Comparison of ENCODE assay signal across 20 mouse cellular contexts in the genomic region with DNA sequence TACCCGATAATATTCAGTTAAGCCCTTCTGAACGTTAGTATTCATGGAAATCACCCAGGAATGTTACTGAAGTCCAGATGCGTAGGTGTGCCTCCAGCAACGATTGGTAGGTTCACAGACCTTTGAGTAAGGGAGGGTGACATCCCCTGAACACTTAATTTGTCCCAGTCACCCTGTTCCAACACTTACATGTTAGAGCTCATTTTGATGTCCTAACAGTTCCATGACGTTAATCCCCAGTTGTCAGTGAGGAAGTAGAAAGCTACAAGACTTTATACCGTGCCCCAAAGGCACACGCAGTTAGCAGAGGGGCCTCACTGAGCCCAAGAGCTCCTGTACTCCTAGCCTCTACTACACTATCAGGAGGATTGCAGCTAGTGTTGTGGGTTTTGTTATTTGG. TPM values are rescaled to one million over a fixed set of nuclear protein-coding genes. Genes with fewer than 3 reads are reported as not detected.
A peak's percentile ranks its signal among the peaks of the same experiment; 100 is the strongest.
DNase-seq lines count a peak whose midpoint lies in the region; ATAC-seq and TF ChIP-seq lines count a peak whose summit lies in the region.
"Had no signal": no experiment of that assay in that cellular context is flagged by ENCODE, and none has a peak within 500 bp of the region (broad histone marks: within the 10 kb centered on the region; RNA-seq: fewer than 3 reads in every experiment).

No protein-coding gene starts in this region.

- TF ChIP-seq EP300 in heart, postnatal 0 days (IDR thresholded peaks at IDR 0.05; ENCODE audit: low read depth) = no peak

- H3K27ac ChIP-seq in embryonic facial prominence, embryonic 13.5 days = peak overlapping the region; percentile 1; the same call in 1 of the 2 replicates
- H3K27ac ChIP-seq in embryonic facial prominence, embryonic 10.5 days (replicated peaks) = no peak overlapping the region
- H3K27ac ChIP-seq in heart, postnatal 0 days (ENCODE audit: low read depth) = peak overlapping the region; percentile 81
- H3K27ac ChIP-seq: forebrain, embryonic 10.5 days; hindbrain, embryonic 13.5 days; hindbrain, postnatal 0 days had no signal

- no peak for TF ChIP-seq CTCF in heart, postnatal 0 days (IDR thresholded peaks at IDR 0.05; ENCODE audit: low read depth)

- H3K4me2 ChIP-seq in embryonic facial prominence, embryonic 13.5 days = no peak overlapping the region
- H3K4me2 ChIP-seq in heart, postnatal 0 days (ENCODE audit: low read depth, low read length) = no peak overlapping the region
- H3K4me2 ChIP-seq: hindbrain, embryonic 13.5 days had no signal

- no peaks in the 10 kb centered on the region for H3K27me3 ChIP-seq in embryonic facial prominence, embryonic 13.5 days
- H3K27me3 ChIP-seq in embryonic facial prominence, embryonic 10.5 days (replicated peaks; ENCODE audit: low read depth, poor library complexity, severe bottlenecking) = no peaks in the 10 kb centered on the region
- no peaks in the 10 kb centered on the region for H3K27me3 ChIP-seq in heart, postnatal 0 days (ENCODE audit: control insufficient read depth, insufficient read depth, low read length)
- H3K27me3 ChIP-seq: hindbrain, embryonic 13.5 days had no signal

- no peak for ATAC-seq in embryonic facial prominence, embryonic 13.5 days (ENCODE audit: insufficient number of reproducible peaks, insufficient read depth, low FRiP score, low TSS enrichment, low read depth)
- no peak for ATAC-seq in heart, postnatal 0 days (ENCODE audit: insufficient read depth, low read depth)
- 0 out of 2 replicates have a peak, but pooled peaks have one; percentile 39 for ATAC-seq in neutrophil, adult 5-6 weeks (ENCODE audit: extremely low read depth, insufficient number of reproducible peaks, low FRiP score, poor library complexity, severe bottlenecking)
- ATAC-seq: forebrain, embryonic 14.5 days; hindbrain, postnatal 0 days had no signal

- peaks cover 22% of the 10 kb centered on the region for H3K4me1 ChIP-seq in embryonic facial prominence, embryonic 13.5 days
- peaks cover 39% of the 10 kb centered on the region for H3K4me1 ChIP-seq in embryonic facial prominence, embryonic 10.5 days
- peaks cover 20% of the 10 kb centered on the region for H3K4me1 ChIP-seq in heart, postnatal 0 days (ENCODE audit: control insufficient read depth, insufficient read depth)

- H3K9ac ChIP-seq in embryonic facial prominence, embryonic 13.5 days = no peak overlapping the region
- no peak overlapping the region for H3K9ac ChIP-seq in heart, postnatal 0 days (replicated peaks; ENCODE audit: low read depth, low read length)
- H3K9ac ChIP-seq: hindbrain, embryonic 13.5 days had no signal

- WGBS in embryonic facial prominence, embryonic 13.5 days = 45% methylated on average over 7 of the region's 7 CpGs
- 73% methylated on average over 7 of the region's 7 CpGs for WGBS in embryonic facial prominence, embryonic 10.5 days
- WGBS in heart, postnatal 0 days = 65% methylated on average over 7 of the region's 7 CpGs

- no peaks in the 10 kb centered on the region for H3K9me3 ChIP-seq in embryonic facial prominence, embryonic 13.5 days
- no peaks in the 10 kb centered on the region for H3K9me3 ChIP-seq in embryonic facial prominence, embryonic 10.5 days
- H3K9me3 ChIP-seq in heart, postnatal 0 days (replicated peaks; ENCODE audit: control insufficient read depth, low read length) = no peaks in the 10 kb centered on the region
- H3K9me3 ChIP-seq: forebrain, embryonic 10.5 days; hindbrain, embryonic 13.5 days had no signal

- no peaks in the 10 kb centered on the region for H3K36me3 ChIP-seq in embryonic facial prominence, embryonic 13.5 days
- H3K36me3 ChIP-seq in embryonic facial prominence, embryonic 10.5 days (replicated peaks) = 0 out of 2 replicates have a peak, but pooled peaks cover 5% of the 10 kb centered on the region
- H3K36me3 ChIP-seq in heart, postnatal 0 days (replicated peaks; ENCODE audit: control insufficient read depth, insufficient read depth, low read length) = no peaks in the 10 kb centered on the region
- H3K36me3 ChIP-seq: forebrain, embryonic 10.5 days; hindbrain, embryonic 13.5 days had no signal

- H3K4me3 ChIP-seq in embryonic facial prominence, embryonic 13.5 days = no peak overlapping the region
- H3K4me3 ChIP-seq in embryonic facial prominence, embryonic 10.5 days = no peak overlapping the region
- no peak overlapping the region for H3K4me3 ChIP-seq in heart, postnatal 0 days (ENCODE audit: low read depth, low read length)
- H3K4me3 ChIP-seq: forebrain, embryonic 10.5 days; hindbrain, embryonic 13.5 days had no signal

- no peak for DNase-seq in embryonic facial prominence, embryonic 10.5 days (ENCODE audit: low spot score)
- no peak for DNase-seq in heart, postnatal 0 days (ENCODE audit: low spot score)
- no peak for DNase-seq in heart, adult 8-10 months (ENCODE audit: low spot score)
- peak; percentile 90 for DNase-seq in fat pad, adult 2 months (ENCODE audit: extremely low read depth, low read depth, low spot score)
- DNase-seq in thymus, postnatal 14 days = no peak
- DNase-seq in right cerebral cortex, postnatal 10 days (ENCODE audit: low spot score in 2 of 2) = no peak
- DNase-seq: adrenal gland, adult 8-10 months; adrenal gland, postnatal 36 days; cerebellum, adult 11 months; cerebellum, adult 8-10 months; cerebellum, postnatal 14 days; gastrocnemius, postnatal 36 days; heart, postnatal 36 days; kidney, adult 11 months had no signal

RNA-seq across cellular contexts. Expression of a gene that starts 36.9 kb away (rescaled TPM):
- 7.4 and 9.3 TPM in 2 replicates for polyA plus RNA-seq in embryonic facial prominence, embryonic 13.5 days (2015; fragmentation: Nextera tagmentation; extraction: Ambion mirVana)
- polyA plus RNA-seq in embryonic facial prominence, embryonic 10.5 days (2016; fragmentation: Nextera tagmentation; extraction: Ambion mirVana) = 8.4 and 9.9 TPM in 2 replicates
- total RNA-seq in heart, postnatal 0 days (2014; rRNA removed; ENCODE audit: low replicate concordance) = 35.3 and 49.3 TPM in 2 replicates
- polyA plus RNA-seq in heart, postnatal 0 days (2015; fragmentation: Nextera tagmentation; extraction: Ambion mirVana) = 12.2 and 13.1 TPM in 2 replicates
- total RNA-seq in heart, adult 8-10 months (2022) = 10 to 100 TPM; 62.0 to 81.1 (median 73.3) TPM
- 34.0 and 34.7 TPM in 2 replicates for total RNA-seq in neutrophil, adult 5-6 weeks (2017)

RNA-seq across cellular contexts. Expression of a gene that starts 37.0 kb away (rescaled TPM):
- polyA plus RNA-seq in embryonic facial prominence, embryonic 13.5 days (2015; fragmentation: Nextera tagmentation; extraction: Ambion mirVana) = 180 and 206 TPM in 2 replicates
- 261 and 262 TPM in 2 replicates for polyA plus RNA-seq in embryonic facial prominence, embryonic 10.5 days (2016; fragmentation: Nextera tagmentation; extraction: Ambion mirVana)
- 41.0 and 50.3 TPM in 2 replicates for total RNA-seq in heart, postnatal 0 days (2014; rRNA removed; ENCODE audit: low replicate concordance)
- polyA plus RNA-seq in heart, postnatal 0 days (2015; fragmentation: Nextera tagmentation; extraction: Ambion mirVana) = 83.6 and 92.8 TPM in 2 replicates
- total RNA-seq in heart, adult 8-10 months (2022) = 10 to 100 TPM; 44.4 to 54.1 (median 49.2) TPM
- total RNA-seq in neutrophil, adult 5-6 weeks (2017) = 66.4 and 75.7 TPM in 2 replicates
